Mouse (Mus musculus) cerebellum, adult 11-12 months (tissue): ENCODE measurements at regions not wholly inside any gene's neighbourhood (a gene's known extent, or its start where the extent isn't known, plus 50 kb on each side); places are given as distances from the start of the nearest gene placed in this dataset.

ENCODE experiments used
- DNase-seq: peaks from one replicate; pipeline ENCODE4 v3.0.0; 2022

- DNase-seq, result no peak
Observed at GRCm38 (mm10) chr2:11416122-11416521, 137.8 kb downstream of the Pfkfb3 start.

GRCm38 (mm10) chr2:11412521-11412920 lies 141.4 kb downstream of the Pfkfb3 start:
- DNase-seq, result no peak

GRCm38 (mm10) chr2:11408497-11408896 lies 145.4 kb downstream of the Pfkfb3 start:
- DNase-seq, result no peak

GRCm38 (mm10) chr2:11406103-11406615 lies 147.7 kb downstream of the Pfkfb3 start:
- no peak for DNase-seq

DNA sequence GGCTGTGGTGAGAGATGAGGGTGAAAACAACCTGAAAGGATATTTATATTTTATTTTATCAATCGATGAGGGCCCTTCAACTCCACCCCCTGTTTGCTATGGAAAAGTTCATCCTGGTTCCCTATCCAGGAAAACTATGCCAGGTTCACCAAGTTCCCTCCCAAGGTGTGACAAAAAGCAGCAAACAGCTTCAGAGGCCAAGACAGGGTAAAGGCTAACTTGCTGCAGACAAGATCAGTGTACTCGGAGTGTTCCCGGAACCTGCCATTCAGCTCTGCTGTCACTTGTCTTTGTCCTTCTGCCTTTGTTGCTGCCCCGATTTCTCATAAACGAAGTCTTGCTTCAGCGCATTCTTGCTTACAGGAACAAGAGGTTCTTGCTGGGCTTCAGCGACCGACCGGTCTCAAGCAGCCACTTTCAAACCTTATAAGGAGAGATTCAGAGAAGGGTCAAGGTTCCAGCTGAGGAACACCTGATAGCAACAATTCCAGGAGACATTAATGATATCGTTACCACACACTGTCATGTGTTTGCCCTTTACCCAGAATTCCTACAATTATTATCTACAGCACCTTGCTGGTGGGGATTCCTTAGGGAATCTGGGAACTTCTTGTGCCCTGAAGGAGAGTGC lies 151.5 kb downstream of the Pfkfb3 start:
- DNase-seq, result no peak

DNA sequence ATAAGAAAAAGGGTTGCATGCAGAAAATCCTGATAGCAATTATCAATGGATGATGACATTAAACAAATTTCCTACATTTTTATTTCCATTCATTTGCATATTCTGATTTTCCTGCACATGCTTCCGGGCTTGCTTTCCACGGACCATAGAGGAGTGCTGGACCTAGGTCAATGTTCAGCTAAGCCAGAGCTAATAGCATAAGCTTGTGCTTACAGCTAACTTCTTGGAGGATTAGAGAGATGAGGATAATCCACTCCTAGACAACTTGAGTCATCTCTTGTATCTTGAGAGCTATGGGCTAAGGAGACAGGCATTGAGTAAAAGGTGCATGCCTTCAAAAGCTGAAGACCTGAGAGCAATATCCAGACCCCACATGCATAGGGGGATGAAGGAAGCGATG lies 154.5 kb downstream of the Pfkfb3 start:
- no peak for DNase-seq

- DNase-seq, result no peak
Observed at GRCm38 (mm10) chr2:11398949-11399348, 154.9 kb downstream of the Pfkfb3 start.

DNA sequence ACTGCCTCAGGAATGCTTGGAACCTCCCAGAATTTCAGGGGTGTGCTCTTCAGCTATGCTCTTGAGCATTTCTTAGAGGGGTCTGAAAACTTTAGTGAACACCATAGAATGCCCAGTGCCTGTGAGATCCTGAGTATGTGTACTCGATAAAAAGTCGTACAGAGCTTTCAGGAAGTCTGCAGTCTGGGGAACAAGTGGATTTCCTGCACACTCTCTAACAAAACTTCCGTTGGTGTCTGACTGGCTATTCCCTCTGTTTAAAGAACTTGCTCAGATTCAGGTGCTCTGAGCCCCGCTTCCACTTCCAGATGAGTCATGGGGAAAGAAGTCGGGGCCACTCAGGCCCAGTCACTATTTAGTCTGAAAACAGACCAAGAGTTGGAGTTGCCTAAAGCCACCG lies 155.5 kb downstream of the Pfkfb3 start:
- DNase-seq, result no peak

- DNase-seq, result no peak
Observed at GRCm38 (mm10) chr2:11396835-11397234, 157.0 kb downstream of the Pfkfb3 start.

- no peak for DNase-seq
Observed at GRCm38 (mm10) chr2:11394675-11395349, 159.1 kb downstream of the Pfkfb3 start.

DNA sequence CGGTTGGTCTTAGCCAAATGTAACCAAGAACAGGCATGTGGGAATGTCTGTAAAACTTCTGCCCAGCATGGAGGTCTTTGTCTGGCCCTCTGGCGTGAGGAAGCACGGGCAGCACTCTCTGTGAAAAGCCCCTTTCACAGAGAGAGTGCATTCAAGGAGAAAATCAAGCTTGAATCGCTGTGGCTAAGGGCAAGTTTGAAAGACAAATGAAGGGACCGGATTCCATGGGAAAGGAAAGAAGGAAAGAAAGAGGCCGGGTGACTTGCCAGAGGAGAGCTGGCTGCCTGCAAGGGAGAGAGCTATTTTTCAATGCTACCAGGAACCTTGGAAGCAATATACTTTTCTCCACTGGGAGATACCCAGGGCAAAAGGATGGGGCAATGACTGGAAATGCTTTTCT lies 162.2 kb downstream of the Pfkfb3 start:
- DNase-seq, result peak; percentile 20

- DNase-seq, result no peak
Observed at GRCm38 (mm10) chr2:11390667-11391334, 163.1 kb downstream of the Pfkfb3 start.

- no peak for DNase-seq
Observed at GRCm38 (mm10) chr2:11387623-11388022, 166.3 kb downstream of the Pfkfb3 start.

DNA sequence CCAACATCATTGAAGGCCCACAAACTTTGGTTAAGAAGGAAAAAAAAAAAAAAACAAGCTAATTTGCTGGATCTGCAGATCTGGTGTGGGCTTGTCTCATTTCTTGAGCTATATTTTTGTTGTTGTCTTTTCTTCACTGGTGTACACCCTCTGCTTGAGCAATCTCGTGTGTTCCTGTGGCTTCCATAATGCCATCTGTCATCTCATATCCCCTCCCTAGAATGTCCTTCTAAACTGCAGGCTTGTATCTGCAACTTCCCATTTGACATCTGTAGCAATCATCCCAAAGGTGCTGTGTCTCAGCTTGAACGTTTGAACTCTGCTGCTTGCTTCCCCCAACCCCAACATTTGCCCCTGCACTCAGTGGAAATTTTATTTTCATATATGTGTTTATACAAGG lies 170.1 kb downstream of the Pfkfb3 start:
- no peak for DNase-seq

DNA sequence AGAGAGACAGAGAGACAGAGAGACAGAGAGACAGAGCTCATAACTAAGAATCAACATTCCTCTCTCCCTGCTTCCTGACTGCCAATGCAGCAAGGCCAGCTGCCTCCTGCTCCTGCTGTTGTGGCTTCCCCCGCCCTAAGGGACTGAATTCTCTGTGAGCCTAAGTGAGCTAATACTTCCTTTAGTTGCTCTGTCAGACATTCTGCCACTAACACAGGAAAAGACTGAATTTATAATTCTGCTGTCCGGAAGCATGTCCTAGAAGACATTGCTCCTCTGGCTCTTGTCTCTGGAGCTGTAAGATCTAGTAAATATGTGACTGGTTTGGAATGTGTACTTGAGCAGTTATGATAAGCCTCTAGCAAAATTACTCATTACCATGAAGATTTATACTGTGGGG lies 176.7 kb downstream of the Pfkfb3 start:
- no peak for DNase-seq

DNA sequence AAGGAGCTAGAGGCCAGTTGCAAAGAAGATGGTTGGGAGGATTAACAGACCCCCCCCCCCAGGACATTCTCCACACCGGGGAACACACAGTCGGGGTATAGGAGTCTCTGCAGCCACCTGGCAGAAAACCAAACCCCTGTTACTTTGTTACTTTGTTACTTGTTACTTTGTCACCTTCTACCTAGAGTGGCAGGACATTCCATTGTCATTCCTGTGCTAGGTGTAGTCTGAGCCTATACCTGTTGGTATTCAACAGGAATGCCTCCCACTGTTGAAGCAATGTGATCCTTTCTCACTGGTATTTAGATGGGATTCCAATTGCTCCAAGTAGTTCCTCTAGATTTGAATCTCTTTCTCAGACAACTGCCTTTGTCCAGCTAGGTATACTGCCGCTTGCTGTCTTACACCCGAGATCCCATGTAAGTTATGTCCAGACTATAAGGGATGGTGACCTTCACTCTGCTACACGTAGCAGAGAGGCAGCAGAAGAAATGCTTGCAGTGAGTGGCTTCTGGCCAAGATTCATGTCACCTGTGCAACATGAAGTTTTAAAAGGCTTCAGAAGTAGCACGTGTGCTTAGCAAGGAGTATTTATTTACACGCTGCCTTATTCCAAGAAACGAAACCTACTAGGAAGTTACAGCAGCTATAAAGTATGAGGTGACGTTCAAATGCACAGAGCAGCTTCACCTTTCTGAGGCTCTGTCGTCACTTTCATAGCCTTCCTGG lies 178.0 kb downstream of the Pfkfb3 start:
- no peak for DNase-seq

DNA sequence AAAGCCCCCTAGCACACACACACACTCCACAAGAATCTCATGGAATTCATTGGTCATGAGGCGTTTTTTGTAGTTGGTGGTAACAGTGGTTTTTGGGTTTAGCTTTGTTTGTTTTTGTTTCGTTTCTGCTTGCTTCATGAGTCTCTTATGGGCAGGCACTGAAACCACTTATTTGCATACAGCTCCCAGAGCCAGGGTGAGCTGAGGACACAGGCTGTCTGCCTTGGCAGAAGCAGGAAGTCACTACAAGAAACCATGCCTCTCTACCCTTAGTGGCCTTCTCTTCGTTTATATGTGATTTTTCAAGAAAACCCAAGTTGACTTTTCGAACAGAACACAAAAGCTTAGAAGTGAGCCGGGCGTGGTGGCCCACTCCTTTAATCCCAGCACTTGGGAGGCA lies 178.8 kb downstream of the Pfkfb3 start:
- no peak for DNase-seq

DNA sequence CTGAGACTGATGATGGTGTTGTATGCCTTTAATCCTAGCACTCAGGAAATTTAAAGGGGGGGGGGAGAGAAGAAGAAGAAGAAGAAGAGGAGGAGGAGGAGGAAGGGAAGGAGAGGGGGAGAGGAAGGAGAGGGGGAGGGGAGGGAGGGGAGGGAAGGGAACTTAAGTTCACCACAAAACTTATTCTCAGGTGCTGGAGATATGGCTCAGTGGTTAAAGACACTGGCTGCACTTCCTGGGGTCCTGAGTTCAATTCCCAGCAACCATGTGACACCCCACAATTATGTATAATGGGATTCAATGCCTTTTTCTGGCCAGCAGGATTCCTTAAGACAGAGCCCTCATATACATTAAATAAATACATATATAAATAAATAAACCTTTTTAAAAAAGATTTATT lies 183.6 kb downstream of the Pfkfb3 start:
- DNase-seq, result no peak

DNA sequence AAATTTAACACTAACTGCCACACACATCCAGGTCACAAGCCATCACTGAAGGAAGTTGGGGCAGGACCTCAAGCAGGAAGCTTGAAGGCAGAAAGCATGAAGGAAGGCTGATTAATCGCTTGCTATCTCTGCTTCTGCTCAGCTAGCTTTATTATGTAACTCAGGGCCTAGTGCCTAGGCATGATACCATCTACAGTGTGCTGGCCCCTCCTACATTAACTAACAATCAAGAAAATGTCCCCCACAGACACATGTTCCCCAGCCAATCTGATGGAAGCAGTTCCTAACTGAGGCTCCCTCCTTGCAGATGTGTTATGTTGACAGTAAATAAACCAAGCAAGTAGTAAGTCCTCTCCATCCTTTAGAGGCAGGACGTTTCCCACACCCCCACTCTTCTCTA lies 186.6 kb downstream of the Pfkfb3 start:
- no peak for DNase-seq

DNA sequence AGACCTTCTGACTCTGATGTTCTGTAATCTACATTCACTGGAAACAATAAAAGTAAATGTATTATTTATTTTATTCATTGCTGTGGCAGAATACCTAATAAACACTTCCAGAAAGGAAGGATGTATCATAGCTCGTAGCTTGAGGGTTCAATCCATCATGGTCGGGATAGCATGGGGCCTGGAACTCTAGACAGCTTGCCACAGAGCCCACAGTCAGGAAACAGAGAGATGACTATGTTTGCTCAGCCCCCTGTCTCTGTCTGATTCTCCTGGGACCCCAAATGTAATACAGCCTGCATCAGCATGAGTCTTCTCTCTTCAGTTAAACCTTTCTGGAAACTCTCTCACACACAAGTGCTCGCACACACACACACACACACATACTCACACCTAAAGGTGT lies 188.1 kb downstream of the Pfkfb3 start:
- no peak for DNase-seq

DNA sequence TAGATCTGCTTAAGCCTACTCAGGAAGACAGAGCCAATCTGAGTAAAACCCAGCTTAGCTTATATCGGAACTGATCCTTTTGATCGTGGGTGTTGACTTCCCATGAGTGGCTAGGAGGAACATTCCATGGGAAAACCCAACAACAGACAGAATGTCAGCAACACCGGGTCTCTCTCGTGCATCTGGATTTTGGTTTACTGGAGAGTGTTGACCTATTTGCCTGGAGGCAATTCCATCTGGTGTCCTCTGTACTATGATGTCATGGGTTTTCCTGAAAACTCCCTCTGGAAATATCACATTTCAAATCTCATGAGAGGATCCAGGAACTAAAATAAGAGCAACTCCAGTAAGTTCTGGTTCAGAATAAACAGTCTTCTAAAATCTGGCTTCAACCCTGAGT lies 188.5 kb downstream of the Pfkfb3 start:
- no peak for DNase-seq

- no peak for DNase-seq
Observed at GRCm38 (mm10) chr2:11364111-11364510, 189.8 kb downstream of the Pfkfb3 start.

- DNase-seq, result peak; percentile 12
Observed at GRCm38 (mm10) chr2:11363061-11363464, 190.8 kb downstream of the Pfkfb3 start.
